Mouse (Mus musculus) urinary bladder, postnatal 14 days (tissue): ENCODE data around the gene Chst8.
A peak's percentile ranks its signal among the peaks of the same experiment; 100 is the strongest.

Source experiments
- DNase-seq: peaks from one replicate; pipeline ENCODE4 v3.0.0; 2021; ENCODE audit warnings: low spot score

Gene Chst8

DNA sequence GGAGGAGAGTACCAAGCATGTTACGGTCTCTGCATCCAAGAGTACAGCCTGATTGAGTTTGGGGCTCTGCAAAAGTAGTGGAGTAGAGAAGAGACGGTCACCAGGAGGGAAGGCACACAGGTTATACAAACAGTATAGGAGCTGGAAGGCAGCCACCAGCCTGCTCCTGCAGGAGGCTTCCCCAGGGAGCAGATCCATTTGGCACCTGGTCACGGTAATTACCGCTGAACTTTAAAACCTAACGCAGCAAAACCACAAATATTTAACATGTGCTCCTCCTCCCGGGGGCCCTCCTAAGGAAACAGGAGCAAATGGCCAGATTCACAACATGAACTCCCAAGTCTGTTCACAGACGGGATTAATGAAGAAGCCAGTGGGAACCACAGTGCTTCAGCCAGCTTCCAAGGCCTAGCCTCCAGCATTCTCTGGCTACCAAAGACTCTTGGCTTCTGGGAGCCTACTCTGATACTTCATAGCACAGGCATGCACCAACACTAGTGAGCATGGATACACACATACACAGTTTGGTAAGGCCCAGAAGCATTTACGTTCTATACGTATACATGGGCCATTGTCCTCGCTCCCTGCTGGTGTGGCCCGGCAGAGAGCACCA, 97.6 kb downstream of the Chst8 start:
- DNase-seq, result no peak

DNA sequence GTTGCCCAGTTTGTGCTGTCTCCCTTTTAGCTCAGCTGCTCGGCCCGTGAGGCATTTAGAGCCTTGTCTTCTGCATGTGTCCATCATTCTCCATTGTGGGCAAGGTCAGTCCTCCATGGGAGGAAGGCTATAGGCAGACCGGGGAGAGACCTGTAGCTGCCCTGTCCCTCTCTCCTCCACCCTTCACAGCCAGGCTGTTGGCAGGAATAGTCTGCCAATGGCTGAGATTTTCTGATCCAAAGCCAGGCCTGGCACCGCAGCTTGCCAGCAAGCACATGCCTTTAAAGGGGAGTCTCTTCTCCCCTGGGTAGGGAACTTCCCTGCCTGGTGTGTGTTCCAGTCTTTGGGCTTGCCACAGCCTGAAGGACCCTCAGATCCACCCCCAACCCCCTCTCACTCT, 103.4 kb downstream of the Chst8 start:
- no peak for DNase-seq

DNA sequence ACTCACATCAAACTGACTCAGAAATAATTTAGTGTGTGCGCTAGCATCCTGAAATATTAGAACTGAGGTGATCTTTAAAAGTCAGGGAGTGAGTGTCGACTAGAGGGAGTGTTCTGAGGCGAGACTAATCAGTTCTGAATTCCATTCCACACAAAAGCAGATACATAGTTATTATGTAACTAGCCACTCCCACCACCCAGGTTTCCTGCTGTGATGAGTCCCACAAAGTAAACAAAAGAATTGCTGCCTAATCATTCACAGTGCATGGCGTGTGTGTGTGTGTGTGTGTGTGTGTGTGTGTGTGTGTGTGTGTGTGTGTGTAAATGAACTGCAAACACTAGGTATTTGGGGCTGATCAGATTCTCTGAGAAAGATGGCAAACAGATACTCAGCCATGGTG, 108.1 kb downstream of the Chst8 start:
- no peak for DNase-seq

DNA sequence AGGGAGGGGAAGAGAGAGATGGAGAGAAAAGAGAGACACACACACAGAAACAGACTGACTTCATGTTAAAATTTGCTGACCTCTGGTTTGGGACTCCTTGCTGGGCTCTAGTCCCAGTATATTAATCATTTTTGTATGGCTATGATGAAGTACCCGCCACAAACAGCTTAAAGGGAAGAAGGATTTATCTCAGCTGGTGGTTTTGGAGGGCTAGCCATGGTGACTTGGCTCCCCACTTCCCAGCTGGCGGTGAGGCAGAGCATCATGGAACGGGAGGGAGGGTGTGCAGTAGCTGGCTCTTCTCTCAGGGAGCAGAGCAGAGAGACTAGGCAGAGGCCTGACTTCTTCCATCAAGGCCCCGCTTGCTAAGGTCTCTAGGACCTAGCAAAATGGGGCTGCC, 109.1 kb downstream of the Chst8 start:
- DNase-seq, result peak; percentile 12

DNA sequence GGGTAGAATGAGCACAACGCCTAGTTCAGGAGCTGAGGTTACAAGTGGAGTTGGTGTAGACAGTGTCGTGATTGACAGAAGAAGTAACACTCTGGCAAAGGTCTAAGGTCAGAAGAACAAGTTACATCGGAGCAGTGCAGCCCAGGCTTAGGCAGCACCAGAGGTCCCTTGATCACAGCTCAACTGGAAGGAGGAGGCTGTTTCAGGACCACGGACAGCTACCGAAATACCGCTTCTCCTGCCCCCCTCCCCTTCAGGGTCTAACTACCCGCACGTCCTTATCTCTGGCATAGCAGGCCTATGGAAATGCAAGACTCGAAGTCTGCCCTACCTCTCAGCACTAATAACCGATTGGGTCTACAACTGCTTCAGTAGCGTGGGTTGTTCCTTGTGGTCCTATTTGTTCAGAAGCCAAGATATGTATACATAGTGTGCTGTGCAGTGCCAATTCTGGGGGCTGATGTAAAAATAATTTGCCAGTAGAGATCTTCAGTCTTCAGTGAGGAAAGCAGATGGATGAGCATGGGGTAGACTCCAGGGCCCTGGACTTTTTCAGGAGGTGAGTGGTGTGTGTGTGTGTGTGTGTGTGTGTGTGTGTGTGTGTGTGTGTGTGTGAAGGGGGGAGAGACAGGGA, 109.7 kb downstream of the Chst8 start:
- peak; percentile 27 for DNase-seq

DNA sequence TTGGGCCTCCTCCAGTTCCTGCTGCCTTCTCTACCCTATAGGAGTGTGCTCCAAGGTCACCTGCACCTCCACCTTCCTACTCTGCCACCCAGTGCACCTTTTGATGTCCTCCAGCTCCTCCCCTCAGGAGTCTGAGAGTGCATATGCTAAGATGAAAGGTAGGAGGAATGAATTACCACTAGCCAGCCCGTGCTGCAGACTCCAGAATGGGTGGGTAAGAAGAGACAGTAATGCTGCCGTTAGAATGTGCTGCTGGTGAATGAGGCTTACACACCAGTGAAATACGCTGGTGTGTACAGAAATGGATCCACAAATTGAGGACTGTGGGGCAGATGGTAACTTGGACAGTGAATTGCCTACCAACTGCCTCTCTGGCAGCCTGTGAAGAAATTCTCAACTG, 112.6 kb downstream of the Chst8 start:
- DNase-seq, result no peak

DNA sequence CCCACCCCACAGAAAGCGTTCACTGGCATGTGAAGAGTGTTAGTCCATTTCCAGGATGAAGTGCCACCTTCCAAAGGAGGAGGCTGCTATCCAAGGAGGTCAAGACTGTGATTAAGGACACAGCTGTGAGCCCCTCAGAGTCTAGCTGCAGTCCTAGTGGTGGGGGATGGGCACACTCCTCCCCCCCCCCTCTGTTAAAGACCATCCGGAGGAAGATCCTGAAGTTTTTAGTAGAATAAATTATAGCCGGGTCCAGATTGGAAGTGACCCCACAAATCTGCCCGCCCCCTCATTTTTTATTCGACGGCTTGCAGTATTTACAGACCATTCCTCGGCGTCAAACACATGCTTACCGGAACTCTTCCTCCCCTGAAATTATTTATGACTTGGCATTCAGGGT, 114.3 kb downstream of the Chst8 start:
- DNase-seq, result no peak

DNA sequence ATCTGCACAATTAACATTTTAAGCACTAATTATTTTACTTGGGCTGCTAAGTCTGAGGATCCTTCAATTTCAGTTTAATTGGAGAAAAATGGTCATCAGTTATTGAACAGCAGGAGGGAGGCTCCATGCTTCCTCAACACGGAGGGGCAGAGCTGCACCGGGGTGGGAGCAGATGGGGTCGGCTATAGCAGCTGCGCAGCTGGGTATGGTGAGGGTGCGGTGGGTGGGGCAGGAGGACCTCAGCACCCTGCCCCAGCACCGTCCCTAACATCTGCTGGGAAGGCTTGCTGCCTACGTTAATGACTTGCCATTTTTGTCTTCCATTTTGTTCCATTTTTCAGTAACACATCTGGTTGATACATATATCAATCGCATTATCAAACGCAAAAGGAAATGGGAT, 116.4 kb downstream of the Chst8 start:
- DNase-seq, result no peak

DNA sequence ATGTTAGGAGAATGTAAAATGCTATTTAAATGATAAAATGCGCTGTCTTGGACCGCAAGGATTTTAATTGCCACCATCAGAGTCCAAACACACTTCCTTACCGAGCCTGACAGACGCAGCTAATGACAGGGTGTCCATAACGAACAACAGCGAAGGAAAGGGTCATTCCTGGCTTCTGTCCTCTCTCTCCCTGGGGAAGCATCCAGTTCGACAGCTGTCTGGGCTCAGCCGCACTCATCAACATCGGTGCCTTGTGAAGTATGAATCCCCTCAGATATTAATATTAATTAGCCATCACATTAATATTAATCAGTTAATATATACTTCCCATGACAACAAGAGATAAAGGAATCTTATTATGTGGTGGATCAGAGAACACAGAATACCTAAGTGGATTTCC, 117.6 kb downstream of the Chst8 start:
- DNase-seq, result no peak

DNA sequence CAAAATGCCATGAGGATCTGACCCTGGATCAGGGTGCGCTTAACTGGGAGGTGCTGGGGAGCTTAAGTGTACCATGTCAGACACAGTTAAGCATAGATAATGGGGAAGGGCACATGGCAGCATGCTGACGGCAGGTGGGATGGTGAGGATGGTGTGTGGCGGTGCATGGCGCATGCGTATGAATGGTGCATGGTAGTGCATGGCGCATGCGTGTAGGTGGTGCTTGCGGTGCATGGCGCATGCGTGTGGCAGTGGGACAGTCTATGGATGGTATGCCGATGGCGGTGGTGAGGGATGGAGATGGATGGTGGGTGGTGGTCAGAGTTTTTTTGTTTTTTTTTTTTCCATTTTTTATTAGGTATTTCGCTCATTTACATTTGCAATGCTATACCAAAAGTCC, 118.6 kb downstream of the Chst8 start:
- DNase-seq, result no peak

DNA sequence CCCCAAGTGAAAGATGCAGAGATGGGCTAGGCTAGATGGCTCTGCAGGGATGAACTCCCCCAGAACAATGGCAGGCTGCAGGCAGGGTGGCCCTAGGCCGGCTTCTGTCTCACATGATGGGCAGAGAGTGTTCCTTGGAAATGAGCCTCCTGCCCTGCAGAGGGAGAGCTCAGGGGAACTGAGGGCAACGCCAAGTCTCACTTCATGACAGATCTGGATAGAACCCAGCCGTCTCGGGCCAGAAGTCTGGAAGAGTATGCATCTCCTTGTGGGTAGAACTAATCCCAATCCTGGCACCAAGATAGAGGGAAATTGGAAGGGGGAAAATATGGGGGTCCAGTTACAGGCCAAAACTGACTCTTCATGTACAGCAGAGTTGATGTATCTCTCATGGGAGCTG, 119.4 kb downstream of the Chst8 start:
- no peak for DNase-seq

DNA sequence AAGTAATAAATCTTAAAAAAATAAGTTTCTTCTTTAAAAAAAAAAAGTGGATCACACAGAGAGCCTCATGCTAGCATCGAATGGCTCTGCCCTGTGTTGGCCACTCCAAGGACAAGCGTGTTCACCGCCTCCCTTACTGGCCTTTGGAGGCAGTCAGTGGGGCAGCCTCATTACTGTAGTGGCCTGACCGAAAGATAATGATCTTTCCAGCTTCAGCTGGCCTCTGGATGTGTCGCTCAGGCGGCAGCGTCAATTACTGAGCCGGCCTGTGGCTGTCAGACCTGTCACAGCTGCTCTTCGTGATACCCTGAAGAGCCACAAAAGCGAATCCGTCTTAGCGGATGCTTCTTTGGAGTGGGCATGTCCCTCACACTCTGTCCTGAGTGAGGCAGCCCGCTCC, 122.4 kb downstream of the Chst8 start:
- DNase-seq, result no peak

DNA sequence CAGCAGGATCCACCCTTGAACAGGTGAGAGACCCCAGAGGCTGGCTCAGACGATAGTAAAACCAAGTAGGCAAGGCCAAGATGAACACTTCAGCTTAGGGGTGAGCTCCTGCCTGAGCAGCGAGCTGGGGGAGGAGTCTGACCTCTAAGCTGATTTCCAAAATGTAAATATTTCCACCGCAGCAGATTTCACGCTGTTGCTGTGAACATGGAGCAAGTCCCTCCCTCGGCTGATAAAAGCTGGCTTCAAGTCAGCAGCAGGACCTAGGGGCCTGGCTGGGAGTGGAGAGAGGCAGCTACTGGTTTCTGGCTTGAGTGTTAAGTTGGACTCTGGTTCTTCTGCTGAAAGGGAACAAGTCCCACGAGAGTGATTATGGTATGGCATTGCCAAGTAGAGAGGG, 123.5 kb downstream of the Chst8 start:
- DNase-seq, result no peak

DNA sequence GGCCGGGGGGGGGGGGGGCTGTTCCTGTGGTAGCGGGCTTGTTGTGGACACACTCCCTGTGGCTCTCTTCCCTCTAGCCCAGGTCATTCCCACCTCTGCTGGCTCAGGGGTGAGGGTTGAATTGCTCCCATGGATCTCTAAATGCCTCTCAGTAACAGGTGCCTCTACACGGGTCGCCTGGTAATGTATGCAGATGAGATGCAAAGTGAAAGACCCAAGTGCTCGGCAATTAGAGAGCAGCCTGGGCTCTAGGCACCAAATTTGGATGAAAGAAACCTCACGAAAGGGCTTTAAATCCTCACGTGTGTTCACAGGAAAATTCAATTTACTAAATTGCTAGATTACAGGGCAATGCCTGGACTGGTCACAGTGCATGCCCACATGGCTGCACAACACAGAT, 126.7 kb downstream of the Chst8 start:
- no peak for DNase-seq

DNA sequence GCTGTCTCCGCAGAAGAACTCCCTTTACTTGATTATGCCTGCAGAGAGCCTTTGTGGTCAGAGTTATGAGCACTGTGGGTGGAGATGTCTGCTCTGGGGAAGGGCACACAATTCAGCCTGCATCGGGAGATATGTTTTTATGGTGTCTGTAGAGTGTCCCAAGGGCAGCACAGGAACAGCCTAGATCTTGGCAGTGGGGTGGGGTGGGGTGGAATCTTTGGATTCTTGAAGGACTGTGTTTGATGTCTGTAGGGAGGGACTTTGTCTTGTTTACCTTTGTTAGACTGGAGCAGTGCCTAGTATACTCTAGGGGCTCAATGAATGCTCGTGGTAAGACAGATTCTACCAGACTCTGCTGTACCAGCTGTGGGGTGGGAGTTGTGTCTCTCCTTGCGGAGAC, 127.3 kb downstream of the Chst8 start:
- no peak for DNase-seq

DNA sequence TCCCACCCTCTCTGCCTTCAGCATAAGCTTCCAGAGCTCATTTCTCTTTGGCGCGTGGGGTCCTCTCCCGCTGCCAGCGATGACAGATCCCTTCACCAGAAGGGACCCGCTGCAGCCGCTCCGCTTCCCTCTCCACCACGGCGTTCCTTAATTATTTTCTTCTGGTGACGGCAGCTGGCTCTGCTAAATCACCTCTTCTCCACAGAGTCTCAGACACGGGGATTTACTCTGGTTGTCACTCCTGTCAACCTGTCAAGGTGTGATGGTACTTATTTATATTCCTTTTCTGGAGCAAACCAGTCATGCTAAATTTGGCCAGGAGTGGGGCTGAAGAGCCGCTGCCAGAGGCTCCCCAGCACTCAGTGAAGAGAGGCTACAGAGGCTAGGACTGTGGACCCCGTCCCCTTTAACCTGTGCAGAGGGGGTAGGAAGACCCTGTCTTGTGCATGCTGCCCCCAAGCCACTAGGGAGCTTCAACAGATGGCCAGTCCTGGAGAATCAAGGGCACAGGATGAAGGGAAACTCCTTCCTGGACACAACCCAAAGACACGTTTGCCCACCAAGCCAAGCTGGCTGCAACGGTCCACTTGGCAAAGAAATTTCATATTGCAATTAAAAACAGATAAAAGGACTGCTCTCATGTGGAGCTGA, 131.6 kb downstream of the Chst8 start:
- no peak for DNase-seq

DNA sequence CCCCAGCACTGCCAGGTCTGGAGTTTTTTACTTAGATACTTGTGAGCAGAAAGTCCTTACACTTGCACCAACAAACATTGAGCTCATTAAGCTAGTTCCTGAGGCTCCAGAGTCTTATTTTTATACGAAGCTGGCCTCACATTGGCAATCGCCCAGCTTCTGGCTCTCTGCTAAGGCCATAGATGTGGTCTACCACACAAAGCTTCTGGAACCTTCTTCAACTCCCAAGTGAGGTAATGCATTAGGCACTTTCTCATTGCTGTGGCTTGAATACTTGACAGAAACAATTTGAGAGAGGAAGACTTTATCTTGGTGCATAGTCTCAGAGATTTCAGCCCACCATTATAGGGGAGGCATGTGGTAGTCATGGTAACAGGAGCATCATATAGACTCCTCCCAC, 132.6 kb downstream of the Chst8 start:
- DNase-seq, result no peak

DNA sequence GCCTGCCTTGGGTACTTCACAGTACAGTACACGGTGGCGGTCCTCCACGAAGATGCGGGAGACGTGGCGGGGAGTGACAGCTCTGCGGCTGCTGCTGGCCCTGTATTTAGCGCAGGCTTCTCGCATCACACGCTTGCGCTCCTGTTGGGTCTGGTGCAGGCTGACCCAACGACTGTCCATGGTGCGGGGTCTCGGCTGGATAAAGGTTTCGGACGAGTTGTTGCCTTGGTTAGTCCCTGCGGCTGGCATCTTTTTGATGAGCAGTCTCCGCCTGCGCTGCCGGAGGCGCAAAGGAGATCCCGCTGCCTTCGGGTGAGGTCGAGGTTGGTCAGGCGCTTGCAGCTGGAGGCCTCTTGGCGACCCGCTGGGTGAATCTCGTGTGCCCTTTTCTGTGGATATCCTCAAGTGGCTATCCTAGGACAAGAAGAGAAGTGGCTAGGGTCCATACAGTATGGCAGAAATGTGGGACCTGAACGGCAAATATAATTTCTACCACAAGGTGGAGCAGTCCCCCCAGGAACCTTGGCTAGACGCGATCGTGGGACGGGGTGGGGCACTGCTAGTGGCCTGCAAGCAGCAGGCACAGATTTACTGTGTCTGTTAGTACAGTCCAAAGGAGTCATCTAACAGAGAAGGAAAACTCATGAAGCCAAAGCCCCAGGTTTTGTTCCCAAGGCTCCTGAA, 136.5 kb downstream of the Chst8 start:
- peak; percentile 78 for DNase-seq

DNA sequence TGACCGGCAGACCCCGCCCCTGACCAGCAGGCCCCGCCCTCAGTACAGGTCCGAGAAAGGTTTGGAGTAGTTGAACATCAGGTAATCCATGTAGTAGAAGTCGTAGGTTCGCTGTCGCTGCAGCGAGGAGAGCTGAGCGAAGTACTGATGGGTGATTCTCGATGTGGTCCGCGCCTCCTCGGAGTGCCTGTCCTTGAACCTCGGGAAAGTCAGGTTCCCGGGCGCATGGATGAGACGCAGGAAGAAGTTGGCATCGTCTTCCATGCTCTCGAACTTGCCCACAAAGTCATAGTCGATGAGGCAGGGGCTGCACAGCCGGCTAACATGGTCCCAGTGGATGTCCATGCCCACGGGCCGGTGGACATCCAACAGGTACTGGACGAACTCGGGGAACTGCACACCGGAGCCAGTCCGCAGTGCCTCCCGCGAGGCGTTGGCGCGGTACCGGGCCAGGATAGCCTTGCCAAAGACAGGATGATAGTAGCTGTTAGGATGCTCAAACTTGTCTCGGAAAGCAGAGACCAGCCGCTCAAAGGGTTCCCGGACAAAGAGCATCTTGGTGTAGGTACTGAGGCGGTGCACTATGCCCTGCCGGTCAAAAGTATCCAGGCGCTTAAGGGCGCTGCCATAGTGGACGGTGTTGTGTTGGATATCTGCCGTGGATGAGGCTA, 137.3 kb downstream of the Chst8 start:
- no peak for DNase-seq

DNA sequence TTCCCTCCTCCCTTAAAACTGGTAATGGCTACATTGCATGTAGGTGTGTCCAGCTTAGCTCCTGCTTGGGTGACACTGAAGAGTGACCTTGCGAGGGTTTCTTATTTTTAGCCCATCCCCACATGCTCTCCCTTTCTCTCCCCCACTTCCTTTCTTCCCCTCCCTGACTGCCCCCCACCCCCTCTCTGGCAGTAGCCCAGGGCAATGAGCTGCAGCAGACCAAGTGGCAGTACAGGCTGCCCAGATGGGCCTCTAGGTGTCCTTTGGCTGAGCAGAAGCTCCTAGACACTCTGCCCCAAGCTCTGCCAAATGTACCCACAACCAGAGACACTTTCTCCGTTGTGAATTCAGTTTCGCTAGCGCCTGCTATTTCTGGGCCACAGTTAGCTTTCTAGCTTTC, 139.6 kb downstream of the Chst8 start:
- DNase-seq, result no peak

DNA sequence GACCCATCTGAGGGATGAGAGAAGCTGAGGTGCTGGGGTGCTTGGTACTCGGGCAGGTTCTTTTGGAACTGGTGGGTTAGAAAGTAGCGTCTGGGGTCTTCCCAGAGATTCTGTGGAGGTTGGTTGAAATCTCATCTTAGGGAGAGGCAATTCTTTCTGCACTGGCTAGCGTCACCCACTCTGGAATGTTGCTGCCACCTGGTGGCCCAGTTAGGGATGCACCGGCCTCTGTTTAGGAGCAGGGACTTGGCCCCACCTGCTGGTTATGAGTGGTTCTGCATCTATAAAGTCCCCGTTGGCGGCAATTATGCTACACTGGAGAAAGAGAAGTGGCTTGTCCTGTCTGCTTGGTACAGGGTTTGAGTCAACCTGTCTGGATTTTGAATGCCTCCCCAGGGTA, 140.6 kb downstream of the Chst8 start:
- peak; percentile 91 for DNase-seq

DNA sequence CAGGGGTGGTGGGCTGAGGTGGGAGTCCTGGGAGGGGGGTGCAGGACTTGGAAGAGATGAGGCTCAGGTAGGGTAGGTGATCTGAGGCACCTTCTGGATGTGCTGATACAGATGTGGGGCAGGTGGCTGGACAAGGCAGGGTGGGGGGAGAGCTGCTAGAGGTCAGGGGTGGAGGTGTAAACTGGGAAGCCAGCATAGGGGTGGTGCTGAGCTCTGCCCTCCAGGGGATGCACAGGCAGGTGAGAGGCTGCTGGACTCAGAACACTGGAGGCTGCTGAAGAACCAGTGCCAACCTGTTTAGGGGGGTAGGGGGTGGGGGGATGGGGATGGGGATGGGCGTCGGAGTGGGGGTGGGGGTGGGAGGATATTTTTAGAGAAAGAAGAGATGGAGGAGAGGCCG, 141.7 kb downstream of the Chst8 start:
- DNase-seq, result no peak

DNA sequence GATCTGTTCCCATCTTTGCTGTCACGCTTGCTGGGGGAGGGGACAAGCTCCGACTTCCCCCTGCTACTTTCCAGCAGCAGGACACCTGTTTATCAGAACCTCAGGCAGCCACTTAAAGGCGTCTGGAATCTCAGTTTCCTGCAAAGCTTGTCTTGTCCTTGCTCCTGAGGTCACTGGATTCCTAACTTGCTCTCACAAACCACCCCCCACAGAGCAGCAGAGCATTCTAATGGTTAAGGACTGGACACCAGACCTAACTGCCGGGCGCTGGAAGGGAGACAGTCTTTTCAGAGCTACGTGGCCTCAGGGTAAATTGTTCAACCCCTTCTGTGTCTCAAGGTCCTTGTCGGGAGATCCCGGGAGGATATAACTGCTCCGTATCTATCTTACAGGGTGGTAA, 143.2 kb downstream of the Chst8 start:
- DNase-seq, result no peak
